Mouse (Mus musculus) adrenal gland, adult 8-10 months (tissue): ENCODE data around the gene Camk1d. TPM values are rescaled to one million over a fixed set of nuclear protein-coding genes. Genes with fewer than 3 reads are reported as not detected.
"Not testable (repeated sequence)": the region's sequence is repeated elsewhere in the genome, so short reads cannot be mapped to it uniquely, and the experiment has no call there.

Source experiments
- DNase-seq: peaks from one replicate; pipeline ENCODE4 v3.0.0; 2022
- total RNA-seq, 4 experiments: library from RNA; stranded (reverse); gene quantifications; 2 replicates each; pipeline ENCODE4 v1.2.4; 2022

The Camk1d gene
- total RNA-seq, 4 experiments from 2014 or later = 7.3 to 13.2 (median 10.9) TPM

DNA sequence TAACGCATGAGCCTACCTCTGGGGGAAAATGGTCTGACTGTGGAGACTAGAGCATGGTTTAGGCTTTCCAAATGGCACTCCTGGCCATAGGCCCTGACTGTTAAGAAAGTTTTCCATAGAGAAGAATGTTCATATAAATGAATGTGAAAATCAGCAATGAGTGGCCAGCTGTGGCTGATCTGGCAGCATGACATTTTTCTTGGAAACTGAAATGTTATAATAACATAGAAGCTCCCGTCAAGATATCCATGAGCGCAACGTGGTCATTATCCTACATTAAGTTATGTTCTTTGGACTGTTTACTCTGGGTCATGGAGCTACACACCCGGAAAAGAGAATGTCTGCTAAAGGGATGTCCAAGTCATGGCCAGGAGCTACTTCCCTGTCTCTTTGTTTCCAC lies 397.6 kb downstream of the Camk1d start:
- no peak for DNase-seq

- no peak for DNase-seq
Observed at GRCm38 (mm10) chr2:5316217-5316616, 398.1 kb downstream of the Camk1d start.

GRCm38 (mm10) chr2:5315291-5315828 lies 399.0 kb downstream of the Camk1d start:
- no peak for DNase-seq

GRCm38 (mm10) chr2:5314530-5315166 lies 399.7 kb downstream of the Camk1d start:
- no peak for DNase-seq

- no peak for DNase-seq
Observed at GRCm38 (mm10) chr2:5305156-5305555, 409.2 kb downstream of the Camk1d start.

GRCm38 (mm10) chr2:5304451-5304850 lies 409.9 kb downstream of the Camk1d start:
- no peak for DNase-seq

GRCm38 (mm10) chr2:5301286-5301685 lies 413.0 kb downstream of the Camk1d start:
- DNase-seq = no peak

GRCm38 (mm10) chr2:5298071-5298470 lies 416.2 kb downstream of the Camk1d start:
- no peak for DNase-seq

- no peak for DNase-seq
Observed at GRCm38 (mm10) chr2:5296749-5297545, 417.4 kb downstream of the Camk1d start.

DNA sequence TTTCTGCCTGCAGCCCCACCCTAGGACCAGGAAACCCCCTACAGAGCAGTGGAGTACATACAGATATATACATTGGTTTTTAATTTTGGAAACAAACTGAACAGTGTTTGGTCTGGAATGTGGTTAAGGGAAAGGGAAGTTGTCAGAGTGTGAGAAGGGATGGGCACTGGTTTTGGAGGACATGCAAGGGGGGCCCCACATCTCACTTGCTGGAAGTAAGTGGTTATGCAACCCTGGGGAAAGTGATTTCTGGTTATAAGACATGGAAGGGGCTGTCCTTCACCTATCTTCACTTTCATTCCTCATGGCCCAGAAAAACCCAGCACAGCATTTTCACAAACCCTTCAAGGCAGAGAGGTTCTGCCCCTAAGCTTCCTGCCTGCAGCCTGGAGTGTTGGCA lies 419.2 kb downstream of the Camk1d start:
- no peak for DNase-seq

DNA sequence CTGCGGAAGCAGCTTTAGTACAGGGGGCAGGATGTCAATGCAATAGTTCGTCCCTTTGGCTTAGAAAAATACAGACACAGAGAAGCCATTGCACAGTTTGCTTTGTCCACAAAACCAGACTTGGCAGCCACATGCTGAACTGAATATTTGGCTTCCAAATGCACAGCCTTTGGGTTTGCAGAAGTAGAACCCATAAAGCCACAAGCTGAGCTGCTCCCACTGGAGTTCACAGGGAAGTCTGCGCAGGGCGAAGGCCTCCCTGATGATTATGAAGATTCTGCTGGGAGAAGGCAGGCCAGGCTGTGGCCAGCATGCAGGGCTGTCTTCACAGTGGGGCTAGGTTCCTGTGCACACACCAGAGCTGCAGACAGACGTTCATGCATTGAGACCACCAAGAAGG lies 419.9 kb downstream of the Camk1d start:
- no peak for DNase-seq

GRCm38 (mm10) chr2:5288593-5288992 lies 425.7 kb downstream of the Camk1d start:
- no peak for DNase-seq

GRCm38 (mm10) chr2:5287044-5287380 lies 427.3 kb downstream of the Camk1d start:
- DNase-seq = no peak

GRCm38 (mm10) chr2:5286189-5287043 lies 427.9 kb downstream of the Camk1d start:
- DNase-seq = peak; percentile 19

- DNase-seq = no peak
Observed at GRCm38 (mm10) chr2:5284351-5284750, 430.0 kb downstream of the Camk1d start.

GRCm38 (mm10) chr2:5282623-5283022 lies 431.7 kb downstream of the Camk1d start:
- DNase-seq = no peak

GRCm38 (mm10) chr2:5267980-5268379 lies 446.3 kb downstream of the Camk1d start:
- no peak for DNase-seq

GRCm38 (mm10) chr2:5262279-5262678 lies 452.0 kb downstream of the Camk1d start:
- no peak for DNase-seq

- no peak for DNase-seq
Observed at GRCm38 (mm10) chr2:5258250-5258649, 456.1 kb downstream of the Camk1d start.

- DNase-seq = peak; percentile 8
Observed at GRCm38 (mm10) chr2:5249969-5250368, 464.3 kb downstream of the Camk1d start.

GRCm38 (mm10) chr2:5249199-5249598 lies 465.1 kb downstream of the Camk1d start:
- not testable (repeated sequence) for DNase-seq
